Mouse (Mus musculus): ENCODE results near the gene Olfr366. TPM values are rescaled to one million over a fixed set of nuclear protein-coding genes. Genes with fewer than 3 reads are reported as not detected.
"Not testable (repeated sequence)": the region's sequence is repeated elsewhere in the genome, so short reads cannot be mapped to it uniquely, and the experiment has no call there.

Gene Olfr366
- not detected in 2 replicates for polyA plus RNA-seq (2012; rRNA removed)

DNA sequence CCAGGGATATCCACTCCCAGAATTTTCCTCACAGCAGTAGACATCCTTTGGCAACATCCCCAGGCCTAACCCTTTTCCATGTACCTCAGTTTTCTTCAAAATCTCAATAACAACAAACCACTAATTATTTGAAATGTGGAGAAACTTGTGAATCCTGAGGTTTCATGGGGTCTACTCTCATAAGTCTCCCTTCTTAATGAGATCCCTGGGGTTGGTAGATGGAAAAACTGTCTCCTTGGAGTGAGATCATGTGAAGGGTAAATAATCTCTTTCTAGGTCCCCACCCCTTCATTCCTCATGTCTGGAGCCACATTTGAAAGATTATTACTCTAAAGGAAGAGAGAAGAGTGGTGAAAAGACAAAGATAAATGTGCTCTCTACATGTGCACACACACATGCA is at the start of gene Olfr366:
Olfr366 (plus strand) TSS at position 301 of the 400 bp plus-strand sequence.
- H3K27me3 ChIP-seq (replicated peaks; ENCODE audit: control insufficient read depth, insufficient read depth, low read length) = no peaks in the 10 kb centered on the region
- H3K4me1 ChIP-seq (ENCODE audit: control insufficient read depth, insufficient read depth, low read length) = no peaks in the 10 kb centered on the region
- DNase-seq = no peak
- no peak within 1 kb of the TSS for H3K4me3 ChIP-seq (ENCODE audit: insufficient read depth, low read depth, low read length)
- TF ChIP-seq POLR2A (IDR thresholded peaks at IDR 0.05; ENCODE audit: low read depth, low read length) = no peak
- TF ChIP-seq CTCF (conservative IDR thresholded peaks at IDR 0.05; ENCODE audit: insufficient read depth, insufficient read length, low read depth, low read length) = no peak
- no peak within 1 kb of the TSS for H3K27ac ChIP-seq (ENCODE audit: insufficient read depth, low read depth, low read length)
- no peaks in the 10 kb centered on the region for H3K36me3 ChIP-seq (ENCODE audit: control insufficient read depth, insufficient read depth, low read length)

GRCm38 (mm10) chr2:37187898-37188297 is 23.5 kb upstream of the Olfr366 start, which contains the start of gene Olfr365:
TSS of gene Olfr365 (plus strand) at chr2:37188198.
- H3K27ac ChIP-seq (ENCODE audit: insufficient read depth, low read depth, low read length) = no peak within 1 kb of the TSS
- no peaks in the 10 kb centered on the region for H3K36me3 ChIP-seq (ENCODE audit: control insufficient read depth, insufficient read depth, low read length)
- no peaks in the 10 kb centered on the region for H3K4me1 ChIP-seq (ENCODE audit: control insufficient read depth, insufficient read depth, low read length)
- no peaks in the 10 kb centered on the region for H3K27me3 ChIP-seq (replicated peaks; ENCODE audit: control insufficient read depth, insufficient read depth, low read length)
- no peak for DNase-seq
- H3K4me3 ChIP-seq (ENCODE audit: insufficient read depth, low read depth, low read length) = no peak within 1 kb of the TSS
- TF ChIP-seq POLR2A (IDR thresholded peaks at IDR 0.05; ENCODE audit: low read depth, low read length) (no peak), CTCF (conservative IDR thresholded peaks at IDR 0.05; ENCODE audit: insufficient read depth, insufficient read length, low read depth, low read length) (no peak)
- 79% methylated on average over 3 of the region's 3 CpGs for WGBS

DNA sequence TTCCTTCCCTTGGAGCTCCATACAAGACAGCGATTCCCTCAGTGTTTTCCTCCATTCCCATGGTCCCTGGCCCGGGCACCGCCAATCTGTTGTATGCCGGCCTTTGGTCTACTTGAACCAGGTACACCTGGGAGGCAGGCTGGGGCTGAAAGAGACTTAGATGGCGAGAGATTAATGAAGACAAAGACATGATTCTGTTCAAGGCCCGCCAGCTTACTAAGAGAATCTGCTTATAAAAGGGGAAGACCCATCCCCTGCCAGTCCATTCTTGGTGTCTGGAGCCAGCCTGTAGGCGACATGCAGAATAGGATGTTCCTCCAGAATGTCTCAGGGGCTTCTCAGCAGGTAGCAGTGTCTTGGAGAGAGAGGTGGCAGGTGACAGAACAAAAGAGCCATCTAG is 50.4 kb downstream of the Olfr366 start:
- 79% methylated on average over 7 of the region's 7 CpGs for WGBS
- H3K4me1 ChIP-seq (ENCODE audit: control insufficient read depth, insufficient read depth, low read length); H3K27ac ChIP-seq (ENCODE audit: insufficient read depth, low read depth, low read length); DNase-seq; H3K36me3 ChIP-seq (ENCODE audit: control insufficient read depth, insufficient read depth, low read length); H3K27me3 ChIP-seq (replicated peaks; ENCODE audit: control insufficient read depth, insufficient read depth, low read length); H3K4me3 ChIP-seq (ENCODE audit: insufficient read depth, low read depth, low read length): not testable (repeated sequence)

Other genes starting within 250 kb of the Olfr366 start
- gene Olfr357, start 217.7 kb upstream of the Olfr366 start, polyA plus RNA-seq (2012; rRNA removed) = not detected in 2 replicates
- not detected in 2 replicates for gene Olfr358, start 202.2 kb upstream of the Olfr366 start, polyA plus RNA-seq (2012; rRNA removed)
- not detected in 2 replicates for gene Olfr360, start 145.8 kb upstream of the Olfr366 start, polyA plus RNA-seq (2012; rRNA removed)
- not detected in 2 replicates for gene Olfr361, start 122.3 kb upstream of the Olfr366 start, polyA plus RNA-seq (2012; rRNA removed)
- not detected in 2 replicates for gene Olfr362, start 93.7 kb upstream of the Olfr366 start, polyA plus RNA-seq (2012; rRNA removed)
- not detected in 2 replicates for gene Olfr364-ps1, start 72.3 kb upstream of the Olfr366 start, polyA plus RNA-seq (2012; rRNA removed)
- gene Olfr365, start 23.4 kb upstream of the Olfr366 start, polyA plus RNA-seq (2012; rRNA removed) = not detected in 2 replicates
- gene Olfr368, start 114.9 kb downstream of the Olfr366 start, polyA plus RNA-seq (2012; rRNA removed) = not detected in 2 replicates
- gene Pdcl, start 147.8 kb downstream of the Olfr366 start, polyA plus RNA-seq (2012; rRNA removed) = 9.2 and 12.3 TPM in 2 replicates
- gene Rc3h2, start 211.3 kb downstream of the Olfr366 start, polyA plus RNA-seq (2012; rRNA removed) = 6.4 and 7.0 TPM in 2 replicates
- 2.0 and 2.2 TPM in 2 replicates for gene Zbtb26, start 231.6 kb downstream of the Olfr366 start, polyA plus RNA-seq (2012; rRNA removed)
- gene Zbtb6, start 231.6 kb downstream of the Olfr366 start, polyA plus RNA-seq (2012; rRNA removed) = 1.8 and 2.3 TPM in 2 replicates
- gene Rabgap1, start 231.7 kb downstream of the Olfr366 start, polyA plus RNA-seq (2012; rRNA removed) = 9.0 and 10.5 TPM in 2 replicates

Measured in kidney, adult 2 months (tissue).